31 mouse cellular contexts compared by ENCODE assay signal in genomic region chr9:98604896-98605295, GRCm38 (mm10).
"Had no signal": no experiment of that assay in that cellular context is flagged by ENCODE, and none has a peak within 500 bp of the region (broad histone marks: within the 10 kb centered on the region; RNA-seq: fewer than 3 reads in every experiment).

No protein-coding gene starts in this region.

- H3K4me3 ChIP-seq: left cerebral cortex, adult 2 months; limb, embryonic 10.5 days; limb, embryonic 12.5 days; limb, embryonic 13.5 days; limb, embryonic 15.5 days; liver, embryonic 12.5 days; liver, embryonic 13.5 days; liver, embryonic 15.5 days; lung, embryonic 15.5 days; megakaryocyte, embryonic 14.5 days; midbrain, embryonic 12.5 days; midbrain, embryonic 13.5 days; midbrain, embryonic 15.5 days; myocyte; neural tube, embryonic 12.5 days had no signal

- H3K9ac ChIP-seq: limb, embryonic 12.5 days; limb, embryonic 13.5 days; limb, embryonic 15.5 days; liver, embryonic 12.5 days; liver, embryonic 13.5 days; liver, embryonic 14.5 days; liver, embryonic 15.5 days; liver, postnatal 0 days; lung, embryonic 14.5 days; lung, embryonic 15.5 days; midbrain, embryonic 12.5 days; midbrain, embryonic 13.5 days; midbrain, embryonic 15.5 days; neural tube, embryonic 12.5 days had no signal

- H3K9me3 ChIP-seq: limb, embryonic 10.5 days; limb, embryonic 13.5 days; limb, embryonic 15.5 days; liver, embryonic 15.5 days; lung, embryonic 15.5 days; midbrain, embryonic 12.5 days; midbrain, embryonic 15.5 days had no signal

- DNase-seq: left cerebral cortex, postnatal 4 days; liver; liver, embryonic 13.5 days; liver, postnatal 0 days; lung, adult 18-20 months; lung, adult 2 months; lung, embryonic 14.5 days; lung, postnatal 10 days; lung, postnatal 14 days; lung, postnatal 36 days; lung, postnatal 4 days; midbrain, embryonic 14.5 days had no signal

- H3K36me3 ChIP-seq: limb, embryonic 10.5 days; limb, embryonic 12.5 days; limb, embryonic 13.5 days; limb, embryonic 15.5 days; liver, embryonic 12.5 days; liver, embryonic 13.5 days; liver, embryonic 15.5 days; lung, embryonic 15.5 days; midbrain, embryonic 12.5 days; midbrain, embryonic 13.5 days; midbrain, embryonic 15.5 days; neural tube, embryonic 12.5 days had no signal

- ATAC-seq: liver, embryonic 12.5 days; liver, postnatal 0 days; lung, postnatal 0 days; midbrain, embryonic 13.5 days; midbrain, embryonic 15.5 days; midbrain, embryonic 16.5 days had no signal

- H3K27ac ChIP-seq: left cerebral cortex, adult 2 months; limb, embryonic 10.5 days; limb, embryonic 12.5 days; limb, embryonic 13.5 days; limb, embryonic 15.5 days; liver, embryonic 12.5 days; liver, embryonic 13.5 days; liver, embryonic 14.5 days; liver, embryonic 15.5 days; lung, embryonic 15.5 days; macrophage; midbrain, embryonic 12.5 days; midbrain, embryonic 13.5 days; midbrain, embryonic 15.5 days; neural tube, embryonic 12.5 days had no signal

- H3K27me3 ChIP-seq: limb, embryonic 12.5 days; limb, embryonic 13.5 days; limb, embryonic 15.5 days; liver, embryonic 13.5 days; liver, embryonic 15.5 days; lung, embryonic 15.5 days; midbrain, embryonic 12.5 days; midbrain, embryonic 13.5 days; midbrain, embryonic 15.5 days; neural tube, embryonic 12.5 days had no signal

- H3K4me2 ChIP-seq: limb, embryonic 12.5 days; limb, embryonic 13.5 days; limb, embryonic 15.5 days; liver, embryonic 11.5 days; liver, embryonic 12.5 days; liver, embryonic 13.5 days; liver, embryonic 15.5 days; lung, embryonic 14.5 days; lung, embryonic 15.5 days; midbrain, embryonic 12.5 days; midbrain, embryonic 13.5 days; midbrain, embryonic 15.5 days; neural tube, embryonic 12.5 days had no signal
